Mouse (Mus musculus): ENCODE measurements around the gene Sumf2.
"Not testable (repeated sequence)": the region's sequence is repeated elsewhere in the genome, so short reads cannot be mapped to it uniquely, and the experiment has no call there.

The Sumf2 gene

GRCm38 (mm10) chr5:129846752-129847557 lies at the start of gene Sumf2:
Sumf2 (plus strand) TSS chr5:129846986.
- DNase-seq: peak; percentile 96 to 97

GRCm38 (mm10) chr5:129844848-129845247 lies 1.9 kb upstream of the Sumf2 start:
- peak in 1 of 2 experiments; percentile 19 for DNase-seq

GRCm38 (mm10) chr5:129847558-129847820 lies 703 bp downstream of the Sumf2 start:
- peak in 1 of 2 experiments; percentile 19 for DNase-seq

GRCm38 (mm10) chr5:129855163-129855562 lies 8.4 kb downstream of the Sumf2 start:
- no peak for DNase-seq

- no peak for DNase-seq
These were observed 9.6 kb downstream of the Sumf2 start for GRCm38 (mm10) chr5:129856414-129856813.

GRCm38 (mm10) chr5:129862325-129862724 lies 15.5 kb downstream of the Sumf2 start:
- no peak for DNase-seq

- DNase-seq: peak; percentile 43 to 79
These were observed 17.7 kb downstream of the Sumf2 start for GRCm38 (mm10) chr5:129864467-129864866.

- no peak for DNase-seq
These were observed 19.1 kb downstream of the Sumf2 start for GRCm38 (mm10) chr5:129865841-129866240.

GRCm38 (mm10) chr5:129869238-129869995 lies 22.6 kb downstream of the Sumf2 start:
- DNase-seq: no peak

- DNase-seq: no peak
These were observed 24.5 kb downstream of the Sumf2 start for GRCm38 (mm10) chr5:129871238-129871637.

- no peak for DNase-seq
These were observed 27.2 kb downstream of the Sumf2 start for GRCm38 (mm10) chr5:129873942-129874341.

GRCm38 (mm10) chr5:129875098-129875497 lies 28.3 kb downstream of the Sumf2 start:
- DNase-seq: no peak

GRCm38 (mm10) chr5:129877731-129878455 lies 31.1 kb downstream of the Sumf2 start:
- DNase-seq: peak; percentile 23 to 26

- peak; percentile 89 to 92 for DNase-seq
These were observed 32.2 kb downstream of the Sumf2 start for GRCm38 (mm10) chr5:129878946-129879345.

GRCm38 (mm10) chr5:129879888-129880287 lies 33.1 kb downstream of the Sumf2 start:
- DNase-seq: no peak

- DNase-seq: peak in 1 of 2 experiments; percentile 23
These were observed 39.5 kb downstream of the Sumf2 start for GRCm38 (mm10) chr5:129886271-129886670.

- DNase-seq: peak; percentile 92 to 98
These were observed 40.3 kb downstream of the Sumf2 start, which contains the start of gene Chchd2 for GRCm38 (mm10) chr5:129886911-129887636. Chchd2 (minus strand) TSS chr5:129887470.

GRCm38 (mm10) chr5:129890390-129890789 lies 43.6 kb downstream of the Sumf2 start:
- not testable (repeated sequence) for DNase-seq

- peak; percentile 92 to 95 for DNase-seq
These were observed 48.7 kb downstream of the Sumf2 start, which contains the start of gene Zbed5 for GRCm38 (mm10) chr5:129895198-129896088. Zbed5 (plus strand) TSS chr5:129895723.

- no peak for DNase-seq
These were observed 51.7 kb downstream of the Sumf2 start, which contains the start of gene Phkg1 for GRCm38 (mm10) chr5:129898449-129898848. Phkg1 (minus strand) TSS chr5:129898549.

GRCm38 (mm10) chr5:129907775-129908174 lies 61.0 kb downstream of the Sumf2 start:
- DNase-seq: no peak

Data from kidney, postnatal 36 days (tissue).